Mouse (Mus musculus) C2C12 (cell line): ENCODE measurements around the gene Ubc.

Experiments used
- CEBPB ChIP-seq: IDR thresholded peaks from one replicate; pipeline ENCODE4 v1.6.1; 2011; ENCODE audit warnings: low read depth, mild to moderate bottlenecking, control low read depth, moderate library complexity
- CTCF ChIP-seq: IDR thresholded peaks from one replicate; pipeline ENCODE4 v1.5.1; 2011; ENCODE audit not compliant: control insufficient read depth, insufficient read depth, insufficient read length
- MAX ChIP-seq: IDR thresholded peaks from one replicate; pipeline ENCODE4 v1.6.1; 2011; ENCODE audit warnings: mild to moderate bottlenecking, control low read depth
- MYOD1 ChIP-seq: IDR thresholded peaks from one replicate; pipeline ENCODE4 v1.6.1; 2011; ENCODE audit warnings: low read depth; ENCODE audit not compliant: control insufficient read depth, insufficient read length
- USF1 ChIP-seq: IDR thresholded peaks from one replicate; pipeline ENCODE4 v1.6.1; 2011; ENCODE audit warnings: low read depth, mild to moderate bottlenecking, control low read depth, moderate library complexity

DNA sequence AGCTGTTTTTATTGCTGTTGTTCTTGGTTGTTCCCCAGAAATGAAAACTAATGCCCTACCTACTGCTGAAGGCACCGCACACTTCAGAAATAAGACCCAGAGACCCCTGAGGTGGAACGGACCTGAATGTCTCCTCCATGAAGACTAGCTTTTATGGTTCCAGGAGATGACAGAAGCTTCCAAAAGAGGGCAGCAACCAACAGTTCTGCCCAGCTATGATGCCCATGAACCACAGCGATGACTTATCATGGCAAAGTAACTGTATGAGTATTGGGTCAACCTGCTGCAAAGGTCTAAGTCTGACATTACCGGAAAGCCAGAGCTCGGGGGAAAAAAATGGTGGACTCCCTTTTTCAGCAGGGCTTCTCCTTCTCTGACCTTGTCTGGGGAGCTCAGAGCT is 11.1 kb downstream of the Ubc start:
- TF ChIP-seq CTCF, result peak; percentile 12
- TF ChIP-seq USF1, result no peak
- no peak for TF ChIP-seq MYOD1
- TF ChIP-seq CEBPB, result no peak
- TF ChIP-seq MAX, result no peak
